Mouse (Mus musculus): Measurements from ENCODE around the gene Tnik. TPM values are rescaled to one million over a fixed set of nuclear protein-coding genes. Genes with fewer than 3 reads are reported as not detected.

Tnik gene
- polyA plus RNA-seq, 1 experiment = 23.6 TPM

- Histone ChIP-seq H3K4me3 (ENCODE audit: control insufficient read depth, insufficient read depth, low read length) (no peak overlapping the region), H3K4me1 (replicated peaks; ENCODE audit: control insufficient read depth, insufficient read depth, low read length) (peaks cover 2% of the 10 kb centered on the region; the same call in 1 of the 2 replicates), H3K27ac (ENCODE audit: control insufficient read depth, insufficient read depth, low read length) (no peak overlapping the region), H3K27me3 (ENCODE audit: control insufficient read depth, insufficient read depth, low read length) (no peaks in the 10 kb centered on the region), H3K36me3 (ENCODE audit: control insufficient read depth, insufficient read depth, low read length) (no peaks in the 10 kb centered on the region)
- 56% methylated on average over 3 of the region's 3 CpGs for WGBS
- TF ChIP-seq POLR2A (IDR thresholded peaks at IDR 0.05; ENCODE audit: control insufficient read depth, extremely low read depth, insufficient read depth, low read length, poor library complexity) (no peak), CTCF (IDR thresholded peaks at IDR 0.05; ENCODE audit: borderline replicate concordance, control insufficient read depth, extremely low read depth, insufficient read depth, low read length, poor library complexity) (no peak)
- no peak for DNase-seq
Observed at GRCm38 (mm10) chr3:28502697-28503096, 239.7 kb downstream of the Tnik start.

- 98% methylated on average over 6 of the region's 6 CpGs for WGBS
- H3K36me3 ChIP-seq (ENCODE audit: control insufficient read depth, insufficient read depth, low read length) = no peaks in the 10 kb centered on the region
- H3K4me1 ChIP-seq (replicated peaks; ENCODE audit: control insufficient read depth, insufficient read depth, low read length) = peaks cover 2% of the 10 kb centered on the region; the same call in 1 of the 2 replicates
- TF ChIP-seq POLR2A (IDR thresholded peaks at IDR 0.05; ENCODE audit: control insufficient read depth, extremely low read depth, insufficient read depth, low read length, poor library complexity) = no peak
- no peak for TF ChIP-seq CTCF (IDR thresholded peaks at IDR 0.05; ENCODE audit: borderline replicate concordance, control insufficient read depth, extremely low read depth, insufficient read depth, low read length, poor library complexity)
- H3K4me3 ChIP-seq (ENCODE audit: control insufficient read depth, insufficient read depth, low read length) = no peak overlapping the region
- H3K27ac ChIP-seq (ENCODE audit: control insufficient read depth, insufficient read depth, low read length) = no peak overlapping the region
- DNase-seq = no peak
- no peaks in the 10 kb centered on the region for H3K27me3 ChIP-seq (ENCODE audit: control insufficient read depth, insufficient read depth, low read length)
Observed at GRCm38 (mm10) chr3:28509337-28509935, 246.4 kb downstream of the Tnik start.

- H3K27ac ChIP-seq (ENCODE audit: control insufficient read depth, insufficient read depth, low read length) = no peak overlapping the region
- no peaks in the 10 kb centered on the region for H3K4me1 ChIP-seq (replicated peaks; ENCODE audit: control insufficient read depth, insufficient read depth, low read length)
- H3K36me3 ChIP-seq (ENCODE audit: control insufficient read depth, insufficient read depth, low read length) = no peaks in the 10 kb centered on the region
- 92% methylated on average over 6 of the region's 6 CpGs for WGBS
- TF ChIP-seq CTCF (IDR thresholded peaks at IDR 0.05; ENCODE audit: borderline replicate concordance, control insufficient read depth, extremely low read depth, insufficient read depth, low read length, poor library complexity) = no peak
- TF ChIP-seq POLR2A (IDR thresholded peaks at IDR 0.05; ENCODE audit: control insufficient read depth, extremely low read depth, insufficient read depth, low read length, poor library complexity) = no peak
- DNase-seq = no peak
- H3K4me3 ChIP-seq (ENCODE audit: control insufficient read depth, insufficient read depth, low read length) = no peak overlapping the region
- H3K27me3 ChIP-seq (ENCODE audit: control insufficient read depth, insufficient read depth, low read length) = no peaks in the 10 kb centered on the region
Observed at GRCm38 (mm10) chr3:28523004-28523482, 260.0 kb downstream of the Tnik start.

- Histone ChIP-seq H3K36me3 (ENCODE audit: control insufficient read depth, insufficient read depth, low read length) (no peaks in the 10 kb centered on the region), H3K4me3 (ENCODE audit: control insufficient read depth, insufficient read depth, low read length) (no peak overlapping the region), H3K27ac (ENCODE audit: control insufficient read depth, insufficient read depth, low read length) (no peak overlapping the region), H3K4me1 (replicated peaks; ENCODE audit: control insufficient read depth, insufficient read depth, low read length) (no peaks in the 10 kb centered on the region), H3K27me3 (ENCODE audit: control insufficient read depth, insufficient read depth, low read length) (no peaks in the 10 kb centered on the region)
- DNase-seq = no peak
- WGBS = 87% methylated on average over 4 of the region's 4 CpGs
- no peak for TF ChIP-seq CTCF (IDR thresholded peaks at IDR 0.05; ENCODE audit: borderline replicate concordance, control insufficient read depth, extremely low read depth, insufficient read depth, low read length, poor library complexity)
- TF ChIP-seq POLR2A (IDR thresholded peaks at IDR 0.05; ENCODE audit: control insufficient read depth, extremely low read depth, insufficient read depth, low read length, poor library complexity) = no peak
Observed at GRCm38 (mm10) chr3:28523541-28524165, 260.6 kb downstream of the Tnik start.

DNA sequence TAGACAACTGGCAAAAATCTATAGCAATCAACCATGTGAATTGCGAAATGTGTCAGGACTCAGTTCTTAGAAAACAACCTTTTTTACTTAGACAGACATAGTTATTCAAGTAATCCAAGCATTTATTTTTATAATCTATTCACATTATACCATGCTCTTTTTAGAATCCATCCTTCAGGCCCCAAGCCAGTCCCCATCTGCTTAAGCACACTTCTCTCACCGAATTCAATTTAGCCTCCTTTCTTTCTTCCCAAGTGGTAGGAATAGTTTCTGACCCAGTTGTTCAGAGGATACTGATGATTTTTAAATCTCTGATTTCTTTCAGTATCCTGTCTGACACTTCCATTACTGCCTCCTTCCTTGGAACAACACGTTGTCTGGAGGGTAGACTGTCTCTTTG lies 261.5 kb downstream of the Tnik start:
- WGBS = 94% methylated on average over 3 of the region's 3 CpGs
- TF ChIP-seq POLR2A (IDR thresholded peaks at IDR 0.05; ENCODE audit: control insufficient read depth, extremely low read depth, insufficient read depth, low read length, poor library complexity) (no peak), CTCF (IDR thresholded peaks at IDR 0.05; ENCODE audit: borderline replicate concordance, control insufficient read depth, extremely low read depth, insufficient read depth, low read length, poor library complexity) (no peak)
- DNase-seq = no peak
- Histone ChIP-seq H3K4me3 (ENCODE audit: control insufficient read depth, insufficient read depth, low read length) (no peak overlapping the region), H3K36me3 (ENCODE audit: control insufficient read depth, insufficient read depth, low read length) (no peaks in the 10 kb centered on the region), H3K27ac (ENCODE audit: control insufficient read depth, insufficient read depth, low read length) (no peak overlapping the region), H3K27me3 (ENCODE audit: control insufficient read depth, insufficient read depth, low read length) (no peaks in the 10 kb centered on the region), H3K4me1 (replicated peaks; ENCODE audit: control insufficient read depth, insufficient read depth, low read length) (no peaks in the 10 kb centered on the region)

- no peaks in the 10 kb centered on the region for H3K4me1 ChIP-seq (replicated peaks; ENCODE audit: control insufficient read depth, insufficient read depth, low read length)
- H3K27ac ChIP-seq (ENCODE audit: control insufficient read depth, insufficient read depth, low read length) = no peak overlapping the region
- DNase-seq = no peak
- TF ChIP-seq POLR2A (IDR thresholded peaks at IDR 0.05; ENCODE audit: control insufficient read depth, extremely low read depth, insufficient read depth, low read length, poor library complexity) = no peak
- TF ChIP-seq CTCF (IDR thresholded peaks at IDR 0.05; ENCODE audit: borderline replicate concordance, control insufficient read depth, extremely low read depth, insufficient read depth, low read length, poor library complexity) = no peak
- 85% methylated on average over 2 of the region's 2 CpGs for WGBS
- no peak overlapping the region for H3K4me3 ChIP-seq (ENCODE audit: control insufficient read depth, insufficient read depth, low read length)
- no peaks in the 10 kb centered on the region for H3K36me3 ChIP-seq (ENCODE audit: control insufficient read depth, insufficient read depth, low read length)
- H3K27me3 ChIP-seq (ENCODE audit: control insufficient read depth, insufficient read depth, low read length) = no peaks in the 10 kb centered on the region
Observed at GRCm38 (mm10) chr3:28526671-28527070, 263.7 kb downstream of the Tnik start.

Data from thymus, adult 2 months (tissue).